Mouse (Mus musculus) liver, adult 2 months (tissue): ENCODE results near the gene Tmem135. TPM values are rescaled to one million over a fixed set of nuclear protein-coding genes. Genes with fewer than 3 reads are reported as not detected.

Experiments used
- DNase-seq: peaks from one replicate; pipeline ENCODE4 v3.0.0-alpha.2; 2011; ENCODE audit warnings: low read depth, low spot score; ENCODE audit errors: extremely low read depth
- H3K27ac ChIP-seq: fragments of 200-500 bp; replicated peaks from 2 replicates; pipeline ENCODE4 v1.5.1; 2012; ENCODE audit warnings: low read depth, mild to moderate bottlenecking, control low read depth, inconsistent platforms, low read length; ENCODE audit not compliant: insufficient read depth
- H3K27me3 ChIP-seq: fragments of 200-500 bp; 2 replicates; pipeline ENCODE4 v1.6.1; 2012; ENCODE audit warnings: mild to moderate bottlenecking, moderate library complexity, low read length, inconsistent platforms; ENCODE audit not compliant: control insufficient read depth, insufficient read depth
- H3K36me3 ChIP-seq: fragments of 200-500 bp; 2 replicates; pipeline ENCODE4 v1.6.1; 2012; ENCODE audit warnings: low read length, inconsistent platforms; ENCODE audit not compliant: control insufficient read depth, insufficient read depth
- H3K4me1 ChIP-seq: fragments of 200-500 bp; 2 replicates; pipeline ENCODE4 v1.6.1; 2011; ENCODE audit warnings: low read length; ENCODE audit not compliant: control insufficient read depth, insufficient read depth
- H3K4me3 ChIP-seq: fragments of 200-500 bp; 2 replicates; pipeline ENCODE4 v1.5.1; 2011; ENCODE audit warnings: low read depth, mild to moderate bottlenecking, control low read depth, low read length, moderate library complexity; ENCODE audit not compliant: insufficient read depth
- H3K79me2 ChIP-seq: fragments of 200-500 bp; 2 replicates; pipeline ENCODE4 v1.6.1; 2012; ENCODE audit warnings: inconsistent platforms, mild to moderate bottlenecking, low read length, moderate library complexity; ENCODE audit not compliant: control insufficient read depth, insufficient read depth
- H3K9ac ChIP-seq: fragments of 200-500 bp; 2 replicates; pipeline ENCODE4 v1.6.1; 2012; ENCODE audit warnings: low read depth, mild to moderate bottlenecking, control low read depth, inconsistent platforms, low read length
- CTCF ChIP-seq: fragments of 200-500 bp; IDR thresholded peaks from 2 replicates; pipeline ENCODE4 v1.5.1; 2011; ENCODE audit warnings: low read depth, low read length, control low read depth
- POLR2A ChIP-seq: fragments of 200-500 bp; IDR thresholded peaks from 2 replicates; pipeline ENCODE4 v1.6.1; 2011; ENCODE audit warnings: low read length, control low read depth; ENCODE audit not compliant: insufficient read depth; ENCODE audit errors: extremely low read depth
- WGBS: fragments of 180-500 bp; shearing (Covaris S2); methylation state at CpG from one replicate; pipeline ENCODE4 v1.1.7; 2018; 5-methylcytosine and 5-hydroxymethylcytosine counted together
- polyA plus RNA-seq: library from polyadenylated mRNA; depleted of rRNA; stranded (reverse); fragments of >200 nt; gene quantifications from 2 replicates; pipeline ENCODE4 v1.2.3, GENCODE M21; 2012
- total RNA-seq: library from RNA; depleted of rRNA; stranded (reverse); fragments of >200 nt; gene quantifications from 2 replicates; pipeline ENCODE4 v1.2.3, GENCODE M21; 2014

Tmem135 gene
- total and polyA plus RNA-seq, 2 experiments = 60.4 to 108 TPM

GRCm38 (mm10) chr7:89198499-89198898, 205.5 kb downstream of the Tmem135 start:
- Histone ChIP-seq H3K4me1 (no peaks in the 10 kb centered on the region), H3K4me3 (no peak overlapping the region), H3K27ac (no peak overlapping the region), H3K36me3 (no peaks in the 10 kb centered on the region; the same call in 1 of the 2 replicates), H3K79me2 (no peaks in the 10 kb centered on the region; the same call in 1 of the 2 replicates), H3K27me3 (no peaks in the 10 kb centered on the region), H3K9ac (no peak overlapping the region)
- 98% methylated on average over 4 of the region's 4 CpGs for WGBS
- DNase-seq = no peak
- TF ChIP-seq POLR2A = no peak
- TF ChIP-seq CTCF = no peak

GRCm38 (mm10) chr7:89193459-89193858, 210.6 kb downstream of the Tmem135 start:
- Histone ChIP-seq H3K4me3 (no peak overlapping the region), H3K27me3 (no peaks in the 10 kb centered on the region), H3K79me2 (no peaks in the 10 kb centered on the region; the same call in 1 of the 2 replicates), H3K36me3 (no peaks in the 10 kb centered on the region; the same call in 1 of the 2 replicates), H3K9ac (no peak overlapping the region), H3K4me1 (no peaks in the 10 kb centered on the region), H3K27ac (no peak overlapping the region)
- no peak for DNase-seq
- no peak for TF ChIP-seq POLR2A
- TF ChIP-seq CTCF = no peak
- WGBS = 81% methylated on average over 5 of the region's 5 CpGs

- no peak overlapping the region for H3K9ac ChIP-seq
- DNase-seq = no peak
- TF ChIP-seq POLR2A (no peak), CTCF (no peak)
- no peaks in the 10 kb centered on the region for H3K27me3 ChIP-seq
- H3K36me3 ChIP-seq = no peaks in the 10 kb centered on the region; the same call in 1 of the 2 replicates
- no peak overlapping the region for H3K27ac ChIP-seq
- peaks cover 8% of the 10 kb centered on the region; the same call in 1 of the 2 replicates for H3K79me2 ChIP-seq
- no peaks in the 10 kb centered on the region for H3K4me1 ChIP-seq
- H3K4me3 ChIP-seq = no peak overlapping the region
- 81% methylated on average over 4 of the region's 4 CpGs for WGBS
Observed at GRCm38 (mm10) chr7:89183928-89184327, 220.1 kb downstream of the Tmem135 start.

GRCm38 (mm10) chr7:89182943-89183342, 221.1 kb downstream of the Tmem135 start:
- no peak for DNase-seq
- Histone ChIP-seq H3K4me3 (no peak overlapping the region), H3K36me3 (no peaks in the 10 kb centered on the region; the same call in 1 of the 2 replicates), H3K9ac (no peak overlapping the region), H3K4me1 (no peaks in the 10 kb centered on the region), H3K27me3 (no peaks in the 10 kb centered on the region), H3K79me2 (peaks cover 8% of the 10 kb centered on the region; the same call in 1 of the 2 replicates), H3K27ac (no peak overlapping the region)
- TF ChIP-seq CTCF = no peak
- TF ChIP-seq POLR2A = no peak
- 86% methylated on average over 5 of the region's 5 CpGs for WGBS

- Histone ChIP-seq H3K4me1 (no peaks in the 10 kb centered on the region), H3K27ac (no peak overlapping the region), H3K27me3 (no peaks in the 10 kb centered on the region), H3K36me3 (no peaks in the 10 kb centered on the region), H3K79me2 (peaks cover 7% of the 10 kb centered on the region; the same call in 1 of the 2 replicates), H3K9ac (no peak overlapping the region), H3K4me3 (no peak overlapping the region)
- 86% methylated on average over 1 of the region's 1 CpGs for WGBS
- no peak for DNase-seq
- TF ChIP-seq CTCF (no peak), POLR2A (no peak)
Observed at GRCm38 (mm10) chr7:89181285-89181684, 222.7 kb downstream of the Tmem135 start.

GRCm38 (mm10) chr7:89178601-89179000, 225.4 kb downstream of the Tmem135 start:
- Histone ChIP-seq H3K36me3 (no peaks in the 10 kb centered on the region), H3K27ac (no peak overlapping the region), H3K27me3 (no peaks in the 10 kb centered on the region), H3K4me3 (no peak overlapping the region), H3K79me2 (peaks cover 8% of the 10 kb centered on the region; the same call in 1 of the 2 replicates), H3K4me1 (no peaks in the 10 kb centered on the region), H3K9ac (no peak overlapping the region)
- no peak for DNase-seq
- 89% methylated on average over 2 of the region's 2 CpGs for WGBS
- no peak for TF ChIP-seq POLR2A
- TF ChIP-seq CTCF = no peak
